Mouse (Mus musculus) embryonic facial prominence, embryonic 11.5 days (tissue): Measurements from ENCODE around the gene Srbd1. TPM values are rescaled to one million over a fixed set of nuclear protein-coding genes. Genes with fewer than 3 reads are reported as not detected.

Experiments
- ATAC-seq: fragments of 200-750 bp; cut with Nextera tagmentation; replicated peaks from 2 replicates; pipeline ENCODE4 v1.8.0; 2017; ENCODE audit warnings: low read depth; ENCODE audit not compliant: insufficient number of reproducible peaks, low FRiP score, low TSS enrichment
- DNase-seq: peaks from one replicate; pipeline ENCODE4 v3.0.0-alpha.2; 2015; ENCODE audit warnings: low spot score
- H3K27ac ChIP-seq: fragments of 300-500 bp; sonication (generic); replicated peaks from 2 replicates; pipeline ENCODE4 v1.5.1; 2014; ENCODE audit warnings: mild to moderate bottlenecking, low read depth, low read length, control low read depth
- H3K27me3 ChIP-seq: fragments of 300-500 bp; sonication (generic); 2 replicates; pipeline ENCODE4 v1.6.1; 2014; ENCODE audit warnings: mild to moderate bottlenecking, low read length, moderate library complexity, mixed read lengths; ENCODE audit not compliant: control insufficient read depth, insufficient read depth
- H3K36me3 ChIP-seq: fragments of 300-500 bp; sonication (generic); replicated peaks from 2 replicates; pipeline ENCODE4 v1.6.1; 2014; ENCODE audit warnings: low read depth, mild to moderate bottlenecking, low read length, moderate library complexity, mixed read lengths; ENCODE audit not compliant: control insufficient read depth, insufficient read depth
- H3K4me1 ChIP-seq: fragments of 300-500 bp; sonication (generic); 2 replicates; pipeline ENCODE4 v1.6.1; 2014; ENCODE audit warnings: low read length, mixed read lengths; ENCODE audit not compliant: control insufficient read depth, insufficient read depth
- H3K4me2 ChIP-seq: fragments of 300-500 bp; sonication (generic); 2 replicates; pipeline ENCODE4 v1.6.1; 2014; ENCODE audit warnings: low read depth, mild to moderate bottlenecking, control low read depth, low read length, moderate library complexity
- H3K4me3 ChIP-seq: fragments of 300-500 bp; sonication (generic); 2 replicates; pipeline ENCODE4 v1.5.1; 2014; ENCODE audit warnings: low read depth, low read length, control low read depth
- H3K9ac ChIP-seq: fragments of 300-500 bp; sonication (generic); replicated peaks from 2 replicates; pipeline ENCODE4 v1.6.1; 2014; ENCODE audit warnings: mild to moderate bottlenecking, control low read depth, low read length
- H3K9me3 ChIP-seq: fragments of 300-500 bp; sonication (generic); replicated peaks from 2 replicates; pipeline ENCODE4 v1.6.1; 2016; ENCODE audit warnings: mild to moderate bottlenecking, low read length, inconsistent platforms, mixed read lengths; ENCODE audit not compliant: control insufficient read depth
- WGBS: fragments of 180-500 bp; shearing (Covaris S2); extraction: QIAGEN DNeasy Blood & Tissue Kit; methylation state at CpG from one replicate; pipeline ENCODE4 v1.1.7; 2014; 5-methylcytosine and 5-hydroxymethylcytosine counted together
- polyA plus RNA-seq: library from polyadenylated mRNA; unstranded; fragments of >200 nt; fragmentation: Nextera tagmentation; extraction: Ambion mirVana; gene quantifications from 2 replicates; pipeline ENCODE4 v1.2.1, GENCODE M21; 2014

Gene Srbd1
- polyA plus RNA-seq, 1 experiment from 2014 or later, result 12.3 TPM

DNA sequence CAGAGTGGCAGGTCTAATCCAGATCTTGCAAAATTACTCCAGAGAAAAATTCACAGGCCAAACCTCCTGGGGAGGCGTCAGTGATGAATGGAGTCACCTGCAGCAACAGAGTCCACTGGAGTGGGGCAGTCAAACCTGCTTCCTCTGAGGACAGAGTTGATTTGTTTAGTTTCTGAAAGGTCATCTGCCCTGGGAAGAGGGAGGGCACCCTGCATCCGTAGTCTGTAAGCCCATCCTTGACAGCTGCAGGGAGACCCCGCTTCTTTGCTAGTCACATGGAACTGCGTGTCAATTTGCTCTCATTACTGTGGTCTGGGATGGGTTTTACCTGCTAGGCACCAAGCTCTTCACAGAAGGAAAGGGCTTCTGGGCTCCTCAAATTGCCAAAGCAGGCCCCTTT is 173.9 kb downstream of the Srbd1 start:
- H3K36me3 ChIP-seq, result no peaks in the 10 kb centered on the region
- no peak overlapping the region for H3K27ac ChIP-seq
- H3K9ac ChIP-seq, result no peak overlapping the region
- no peak overlapping the region for H3K4me3 ChIP-seq
- H3K9me3 ChIP-seq, result no peaks in the 10 kb centered on the region
- H3K4me2 ChIP-seq, result no peak overlapping the region
- DNase-seq (peak; percentile 38), ATAC-seq (no peak)
- no peaks in the 10 kb centered on the region for H3K27me3 ChIP-seq
- H3K4me1 ChIP-seq, result no peaks in the 10 kb centered on the region
- WGBS, result 25% methylated on average over 4 of the region's 4 CpGs

DNA sequence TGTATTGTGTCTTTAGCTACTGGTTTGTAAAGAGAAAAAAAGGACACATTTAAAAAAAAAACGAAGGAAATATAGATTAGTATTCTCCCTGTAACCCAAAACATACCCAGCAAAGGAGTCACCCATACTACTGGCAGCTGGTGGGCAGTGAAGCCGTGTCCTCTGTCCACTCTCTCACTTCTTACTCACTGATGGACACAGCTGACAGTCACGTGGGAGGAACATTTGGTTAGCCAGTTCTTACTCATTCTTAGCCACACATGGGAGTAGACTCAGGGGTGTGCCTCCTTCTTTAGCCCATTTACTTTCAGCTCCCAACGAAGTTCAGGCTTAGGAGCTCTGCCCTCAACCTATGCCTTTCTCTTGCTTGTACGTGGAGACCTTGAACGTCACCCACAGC is 183.3 kb downstream of the Srbd1 start:
- Histone ChIP-seq H3K27ac (no peak overlapping the region), H3K4me3 (no peak overlapping the region), H3K36me3 (no peaks in the 10 kb centered on the region), H3K9me3 (no peaks in the 10 kb centered on the region), H3K4me2 (no peak overlapping the region), H3K27me3 (no peaks in the 10 kb centered on the region), H3K9ac (no peak overlapping the region), H3K4me1 (peaks cover 5% of the 10 kb centered on the region)
- DNase-seq, result no peak
- WGBS, result 55% methylated on average over 6 of the region's 6 CpGs
- ATAC-seq, result no peak

DNA sequence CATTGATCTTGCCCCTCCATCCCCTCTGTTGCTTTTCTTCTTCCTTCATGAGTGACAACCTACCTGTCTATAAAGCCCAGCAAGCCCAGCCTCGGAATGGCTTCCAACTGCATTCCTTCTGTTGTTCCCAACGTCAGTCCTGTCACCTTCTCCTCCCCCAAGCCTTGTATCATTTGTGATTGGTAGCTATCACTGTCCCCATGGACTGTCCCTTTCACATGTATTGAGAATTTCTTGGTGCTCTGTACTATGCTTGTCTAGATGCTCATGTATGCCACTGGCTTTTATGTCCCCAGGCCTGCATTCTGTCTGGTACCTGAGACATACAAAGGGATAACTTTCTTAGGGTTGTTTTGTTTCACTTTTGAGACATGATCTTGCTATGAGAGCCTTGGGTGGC is 193.2 kb downstream of the Srbd1 start:
- ATAC-seq (no peak), DNase-seq (no peak)
- no peak overlapping the region for H3K4me3 ChIP-seq
- H3K9ac ChIP-seq, result no peak overlapping the region
- H3K4me1 ChIP-seq, result 0 out of 2 replicates have a peak, but pooled peaks cover 2% of the 10 kb centered on the region
- no peak overlapping the region for H3K4me2 ChIP-seq
- no peaks in the 10 kb centered on the region for H3K27me3 ChIP-seq
- H3K36me3 ChIP-seq, result no peaks in the 10 kb centered on the region
- WGBS, result 72% methylated on average over 2 of the region's 2 CpGs
- H3K9me3 ChIP-seq, result no peaks in the 10 kb centered on the region
- no peak overlapping the region for H3K27ac ChIP-seq

DNA sequence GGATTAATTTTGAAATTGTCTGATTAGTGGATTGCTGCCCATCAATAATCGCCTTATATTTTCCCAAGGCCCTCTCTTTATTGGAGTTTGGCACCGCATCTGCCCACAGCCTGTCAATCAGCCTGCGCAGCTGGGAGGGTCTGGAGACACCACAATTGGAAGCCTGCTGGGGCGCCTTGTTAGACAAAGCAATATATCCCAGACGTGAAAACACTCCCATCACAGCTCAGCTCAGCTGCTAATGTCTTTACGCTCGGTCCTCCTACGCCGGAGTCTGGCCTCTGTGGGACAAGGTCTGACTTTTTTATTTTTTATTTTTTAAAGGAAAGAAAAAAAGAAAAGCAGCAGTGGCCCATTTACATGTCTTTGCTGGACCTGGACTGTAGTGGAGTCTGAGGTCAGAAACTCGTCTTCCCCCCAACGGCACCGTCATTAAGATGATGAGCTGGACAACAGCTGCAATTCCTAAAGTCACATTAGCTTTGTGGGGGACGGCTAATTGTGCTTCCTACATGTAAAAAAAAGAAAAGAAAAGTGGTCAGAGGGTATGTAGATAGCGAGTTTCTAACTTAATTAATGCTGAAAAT is 195.0 kb downstream of the Srbd1 start:
- Histone ChIP-seq H3K4me2 (no peak overlapping the region), H3K4me3 (no peak overlapping the region), H3K9ac (no peak overlapping the region), H3K9me3 (no peaks in the 10 kb centered on the region), H3K4me1 (0 out of 2 replicates have a peak, but pooled peaks cover 2% of the 10 kb centered on the region), H3K27ac (no peak overlapping the region), H3K27me3 (no peaks in the 10 kb centered on the region), H3K36me3 (no peaks in the 10 kb centered on the region)
- peak; percentile 67; the same call in 1 of the 2 replicates for ATAC-seq
- WGBS, result 44% methylated on average over 14 of the region's 14 CpGs
- peak; percentile 38 for DNase-seq

DNA sequence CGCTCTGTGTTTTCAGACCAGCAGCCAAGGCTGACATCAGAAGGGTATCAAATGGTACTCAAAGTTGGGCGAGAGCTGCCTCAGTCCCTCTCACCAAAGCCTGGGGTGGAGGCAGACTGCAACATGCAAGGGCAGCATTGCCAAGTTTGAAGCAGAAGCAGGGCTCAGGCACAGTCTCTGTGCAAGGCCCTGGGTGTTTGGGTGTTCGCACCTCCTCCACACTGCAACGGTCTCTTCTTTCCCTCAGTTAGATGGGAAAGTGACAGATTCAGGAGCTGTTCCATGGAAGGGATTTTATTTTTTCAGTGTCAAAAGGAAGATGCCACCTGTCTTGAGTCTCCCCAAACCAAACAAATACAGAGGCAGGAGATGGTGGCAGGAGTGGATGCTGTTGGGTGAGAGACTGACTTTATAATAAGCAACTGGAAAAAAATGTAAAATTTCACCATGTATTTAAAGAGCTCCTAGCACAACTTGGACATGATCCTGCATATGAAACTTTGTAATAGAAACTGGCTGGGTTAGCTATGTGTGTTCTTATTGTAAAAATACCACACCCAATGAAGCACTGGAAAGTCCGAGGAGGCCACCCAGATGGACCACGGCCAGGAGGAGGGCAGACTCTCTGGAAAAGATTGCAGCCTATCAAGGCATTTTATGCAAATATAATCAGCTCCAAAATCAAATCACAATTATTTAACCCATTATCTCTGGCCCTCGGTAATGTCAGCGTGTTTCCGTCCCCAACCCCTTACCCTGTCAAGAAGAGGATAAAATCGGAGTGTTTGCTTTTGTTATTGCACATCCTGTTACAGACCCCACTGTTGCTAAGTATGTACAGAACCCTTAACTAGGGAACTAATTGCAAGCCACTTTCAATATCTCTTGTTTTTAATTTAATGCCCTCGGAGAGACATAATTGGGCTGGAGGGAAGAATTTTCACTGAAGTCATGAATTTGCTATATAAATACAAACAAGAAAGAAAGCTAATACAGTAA is 195.8 kb downstream of the Srbd1 start:
- H3K9me3 ChIP-seq, result no peaks in the 10 kb centered on the region
- DNase-seq (no peak), ATAC-seq (no peak)
- H3K36me3 ChIP-seq, result no peaks in the 10 kb centered on the region
- H3K27me3 ChIP-seq, result no peaks in the 10 kb centered on the region
- no peak overlapping the region for H3K4me3 ChIP-seq
- no peak overlapping the region for H3K9ac ChIP-seq
- H3K4me1 ChIP-seq, result 0 out of 2 replicates have a peak, but pooled peaks cover 2% of the 10 kb centered on the region
- 75% methylated on average over 11 of the region's 11 CpGs for WGBS
- no peak overlapping the region for H3K4me2 ChIP-seq
- no peak overlapping the region for H3K27ac ChIP-seq

DNA sequence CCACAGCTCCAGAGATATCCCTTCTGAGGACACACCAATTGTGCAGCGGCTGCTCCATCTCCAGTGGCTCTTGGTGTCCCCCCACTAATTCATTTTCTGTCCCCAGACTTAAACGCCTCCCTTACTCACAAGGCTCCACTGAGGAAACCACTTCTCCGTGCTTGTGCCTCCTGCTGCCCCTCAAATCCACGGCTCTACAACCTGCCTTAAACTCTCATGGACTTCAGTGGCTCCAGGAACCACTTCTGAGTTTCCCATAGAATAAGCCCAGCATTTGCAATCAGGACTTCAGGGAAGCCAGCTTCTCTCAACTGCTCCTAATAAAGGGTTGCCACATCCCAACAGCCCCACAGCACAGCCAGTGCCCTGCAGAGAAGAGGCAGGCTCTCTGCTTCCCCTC is 200.2 kb downstream of the Srbd1 start:
- ATAC-seq, result no peak
- H3K9ac ChIP-seq, result no peak overlapping the region
- H3K36me3 ChIP-seq, result no peaks in the 10 kb centered on the region
- H3K4me1 ChIP-seq, result no peaks in the 10 kb centered on the region
- DNase-seq, result no peak
- no peak overlapping the region for H3K4me3 ChIP-seq
- no peak overlapping the region for H3K27ac ChIP-seq
- 86% methylated on average over 4 of the region's 4 CpGs for WGBS
- H3K9me3 ChIP-seq, result no peaks in the 10 kb centered on the region
- no peaks in the 10 kb centered on the region for H3K27me3 ChIP-seq
- H3K4me2 ChIP-seq, result no peak overlapping the region

DNA sequence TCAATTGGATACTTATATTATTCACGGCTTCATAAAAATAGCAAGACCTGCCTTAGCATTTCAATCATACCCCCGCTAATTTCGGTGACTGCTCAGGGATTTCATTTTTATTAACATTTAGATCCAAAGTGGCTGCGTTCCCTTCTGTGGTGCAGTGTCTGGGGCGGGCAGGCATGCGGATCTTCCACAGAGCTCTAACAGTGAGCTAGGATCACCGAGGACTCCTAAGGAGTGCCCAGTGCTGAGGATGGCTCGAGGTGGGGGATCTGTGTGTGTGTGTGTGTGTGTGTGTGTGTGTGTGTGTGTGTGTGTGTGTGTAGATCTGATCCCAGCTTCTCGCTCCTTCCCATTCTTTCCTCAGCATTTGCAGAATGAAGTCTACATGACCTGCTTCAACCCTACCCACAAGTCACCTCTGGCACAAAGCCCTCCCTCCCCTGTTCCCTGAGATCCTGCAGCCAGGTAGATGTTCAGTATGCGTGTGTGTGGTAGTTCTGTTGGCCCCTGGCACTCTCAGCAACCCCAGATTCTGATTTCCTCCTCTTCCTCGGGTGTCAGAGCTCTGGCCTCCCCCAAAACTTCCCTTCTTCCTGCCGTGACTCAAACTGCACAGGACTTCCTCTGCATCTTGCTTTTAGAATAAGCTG is 200.9 kb downstream of the Srbd1 start:
- Histone ChIP-seq H3K36me3 (no peaks in the 10 kb centered on the region), H3K27ac (no peak overlapping the region), H3K4me1 (no peaks in the 10 kb centered on the region), H3K4me2 (no peak overlapping the region), H3K9ac (no peak overlapping the region), H3K27me3 (no peaks in the 10 kb centered on the region), H3K4me3 (no peak overlapping the region), H3K9me3 (no peaks in the 10 kb centered on the region)
- ATAC-seq (no peak), DNase-seq (no peak)
- WGBS, result 71% methylated on average over 12 of the region's 12 CpGs
